Mouse (Mus musculus): ENCODE measurements around the gene Il11ra1. TPM values are rescaled to one million over a fixed set of nuclear protein-coding genes. Genes with fewer than 3 reads are reported as not detected.

The Il11ra1 gene
- polyA plus RNA-seq, 1 experiment from 2014 or later, result 73.7 TPM

- no peaks in the 10 kb centered on the region for H3K27me3 ChIP-seq (ENCODE audit: control insufficient read depth, insufficient read depth, low read length)
- DNase-seq (ENCODE audit: low spot score) (no peak), ATAC-seq (ENCODE audit: low FRiP score, low TSS enrichment) (no peak)
- H3K36me3 ChIP-seq (ENCODE audit: control insufficient read depth, insufficient read depth, low read length), result no peaks in the 10 kb centered on the region
- H3K9me3 ChIP-seq (ENCODE audit: control insufficient read depth, low read length), result no peaks in the 10 kb centered on the region
- no peak overlapping the region for H3K27ac ChIP-seq (replicated peaks)
- TF ChIP-seq EP300 (optimal IDR thresholded peaks at IDR 0.05) (no peak), CTCF (IDR thresholded peaks at IDR 0.05; ENCODE audit: low read depth) (no peak)
- no peak overlapping the region for H3K4me2 ChIP-seq (replicated peaks; ENCODE audit: low read depth)
- WGBS, result 58% methylated on average over 2 of the region's 2 CpGs
- H3K4me1 ChIP-seq (replicated peaks; ENCODE audit: control insufficient read depth, insufficient read depth), result peaks cover 4% of the 10 kb centered on the region; the same call in 1 of the 2 replicates
- H3K9ac ChIP-seq (ENCODE audit: low read length), result no peak overlapping the region
- H3K4me3 ChIP-seq (ENCODE audit: low read depth, low read length), result no peak overlapping the region
Measured at GRCm38 (mm10) chr4:41744131-41744530, 44.3 kb downstream of the Il11ra1 start.

GRCm38 (mm10) chr4:41745021-41745420 lies 45.2 kb downstream of the Il11ra1 start:
- Histone ChIP-seq H3K4me3 (ENCODE audit: low read depth, low read length) (no peak overlapping the region), H3K27me3 (ENCODE audit: control insufficient read depth, insufficient read depth, low read length) (no peaks in the 10 kb centered on the region), H3K27ac (replicated peaks) (no peak overlapping the region), H3K36me3 (ENCODE audit: control insufficient read depth, insufficient read depth, low read length) (no peaks in the 10 kb centered on the region), H3K4me1 (replicated peaks; ENCODE audit: control insufficient read depth, insufficient read depth) (peaks cover 4% of the 10 kb centered on the region; the same call in 1 of the 2 replicates), H3K4me2 (replicated peaks; ENCODE audit: low read depth) (no peak overlapping the region), H3K9me3 (ENCODE audit: control insufficient read depth, low read length) (no peaks in the 10 kb centered on the region), H3K9ac (ENCODE audit: low read length) (no peak overlapping the region)
- TF ChIP-seq CTCF (IDR thresholded peaks at IDR 0.05; ENCODE audit: low read depth) (no peak), EP300 (optimal IDR thresholded peaks at IDR 0.05) (no peak)
- DNase-seq (ENCODE audit: low spot score) (no peak), ATAC-seq (ENCODE audit: low FRiP score, low TSS enrichment) (no peak)
- WGBS, result 83% methylated on average over 1 of the region's 1 CpGs

GRCm38 (mm10) chr4:41754797-41755337 lies 55.1 kb downstream of the Il11ra1 start, which contains the start of gene Galt:
TSS of gene Galt (plus strand) at chr4:41755228.
- H3K27me3 ChIP-seq (ENCODE audit: control insufficient read depth, insufficient read depth, low read length), result no peaks in the 10 kb centered on the region
- H3K27ac ChIP-seq (replicated peaks), result peak within 1 kb of the TSS; percentile 86
- no peaks in the 10 kb centered on the region for H3K9me3 ChIP-seq (ENCODE audit: control insufficient read depth, low read length)
- peak within 1 kb of the TSS; percentile 72 for H3K4me3 ChIP-seq (ENCODE audit: low read depth, low read length)
- peak; percentile 68 for ATAC-seq (ENCODE audit: low FRiP score, low TSS enrichment)
- H3K9ac ChIP-seq (ENCODE audit: low read length), result peak within 1 kb of the TSS; percentile 80
- H3K4me1 ChIP-seq (replicated peaks; ENCODE audit: control insufficient read depth, insufficient read depth), result no peaks in the 10 kb centered on the region; the same call in 1 of the 2 replicates
- WGBS, result 13% methylated on average over 14 of the region's 14 CpGs
- no peak for DNase-seq (ENCODE audit: low spot score)
- H3K36me3 ChIP-seq (ENCODE audit: control insufficient read depth, insufficient read depth, low read length), result peaks cover 5% of the 10 kb centered on the region; the same call in 1 of the 2 replicates
- TF ChIP-seq CTCF (IDR thresholded peaks at IDR 0.05; ENCODE audit: low read depth), result no peak
- no peak for TF ChIP-seq EP300 (optimal IDR thresholded peaks at IDR 0.05)
- peak within 1 kb of the TSS; percentile 82 for H3K4me2 ChIP-seq (replicated peaks; ENCODE audit: low read depth)

GRCm38 (mm10) chr4:41755338-41756305 lies 55.8 kb downstream of the Il11ra1 start, which contains the start of gene Sigmar1:
TSS of gene Sigmar1 (minus strand) at chr4:41756157.
- ATAC-seq (ENCODE audit: low FRiP score, low TSS enrichment) (peak; percentile 73), DNase-seq (ENCODE audit: low spot score) (peak; percentile 91)
- Histone ChIP-seq H3K27me3 (ENCODE audit: control insufficient read depth, insufficient read depth, low read length) (no peaks in the 10 kb centered on the region), H3K4me2 (replicated peaks; ENCODE audit: low read depth) (peak within 1 kb of the TSS; percentile 82), H3K27ac (replicated peaks) (peak within 1 kb of the TSS; percentile 86), H3K9ac (ENCODE audit: low read length) (peak within 1 kb of the TSS; percentile 80), H3K4me1 (replicated peaks; ENCODE audit: control insufficient read depth, insufficient read depth) (peaks cover under 1% of the 10 kb centered on the region; the same call in 1 of the 2 replicates), H3K36me3 (ENCODE audit: control insufficient read depth, insufficient read depth, low read length) (peaks cover 5% of the 10 kb centered on the region; the same call in 1 of the 2 replicates), H3K9me3 (ENCODE audit: control insufficient read depth, low read length) (no peaks in the 10 kb centered on the region), H3K4me3 (ENCODE audit: low read depth, low read length) (peak within 1 kb of the TSS; percentile 72)
- TF ChIP-seq EP300 (optimal IDR thresholded peaks at IDR 0.05), result no peak
- peak; percentile 93 for TF ChIP-seq CTCF (IDR thresholded peaks at IDR 0.05; ENCODE audit: low read depth)
- WGBS, result under 1% methylated on average over 54 of the region's 57 CpGs

- H3K27ac ChIP-seq (replicated peaks), result no peak overlapping the region
- peak overlapping the region; percentile 72 for H3K4me3 ChIP-seq (ENCODE audit: low read depth, low read length)
- H3K4me1 ChIP-seq (replicated peaks; ENCODE audit: control insufficient read depth, insufficient read depth), result peaks cover 8% of the 10 kb centered on the region; the same call in 1 of the 2 replicates
- DNase-seq (ENCODE audit: low spot score) (no peak), ATAC-seq (ENCODE audit: low FRiP score, low TSS enrichment) (no peak)
- no peaks in the 10 kb centered on the region for H3K9me3 ChIP-seq (ENCODE audit: control insufficient read depth, low read length)
- peak overlapping the region; percentile 82 for H3K4me2 ChIP-seq (replicated peaks; ENCODE audit: low read depth)
- 73% methylated on average over 8 of the region's 8 CpGs for WGBS
- H3K36me3 ChIP-seq (ENCODE audit: control insufficient read depth, insufficient read depth, low read length), result peaks cover 5% of the 10 kb centered on the region; the same call in 1 of the 2 replicates
- no peaks in the 10 kb centered on the region for H3K27me3 ChIP-seq (ENCODE audit: control insufficient read depth, insufficient read depth, low read length)
- TF ChIP-seq EP300 (optimal IDR thresholded peaks at IDR 0.05) (no peak), CTCF (IDR thresholded peaks at IDR 0.05; ENCODE audit: low read depth) (no peak)
- 0 out of 2 replicates have a peak overlapping the region, but pooled peaks have one; percentile 80 for H3K9ac ChIP-seq (ENCODE audit: low read length)
Measured at GRCm38 (mm10) chr4:41756440-41756839, 56.7 kb downstream of the Il11ra1 start.
